Mouse (Mus musculus) c-Kit-positive CD71-positive TER-119-positive erythroid progenitor cells, embryonic 14.5 days (primary cell): ENCODE measurements at regions not wholly inside any gene's neighbourhood (a gene's known extent, or its start where the extent isn't known, plus 50 kb on each side); places are given as distances from the start of the nearest gene placed in this dataset.

ENCODE experiments used
- DNase-seq: peaks from one replicate; pipeline ENCODE4 v3.0.0-alpha.2; 2013; ENCODE audit warnings: low spot score

GRCm38 (mm10) chr1:133474546-133474945 lies 50.4 kb upstream of the Sox13 start:
- peak; percentile 8 for DNase-seq
